Mouse (Mus musculus) liver, embryonic 14.5 days (tissue): ENCODE data around the gene Inip.

Experiments used
- CTCF ChIP-seq: IDR thresholded peaks from 2 replicates; pipeline ENCODE4 v1.5.1; 2016; ENCODE audit warnings: antibody characterized with exemption, low read depth, control low read depth
- EP300 ChIP-seq: IDR thresholded peaks from 2 replicates; pipeline ENCODE4 v1.6.1; 2016; ENCODE audit warnings: antibody characterized with exemption, low read depth

GRCm38 (mm10) chr4:59767717-59768116 lies 33.7 kb downstream of the Inip start:
- TF ChIP-seq CTCF = no peak
- no peak for TF ChIP-seq EP300
